Mouse (Mus musculus) c-Kit-positive CD71-positive TER-119-positive erythroid progenitor cells, embryonic 14.5 days (primary cell): ENCODE results near the gene Gm13119.
"Not testable (repeated sequence)": the region's sequence is repeated elsewhere in the genome, so short reads cannot be mapped to it uniquely, and the experiment has no call there.

Experiments used
- DNase-seq: peaks from one replicate; pipeline ENCODE4 v3.0.0-alpha.2; 2013; ENCODE audit warnings: low spot score

The Gm13119 gene

GRCm38 (mm10) chr4:144357642-144358041, at the start of gene Gm13119:
Gene Gm13119, plus strand, starts transcription at chr4:144357942.
- not testable (repeated sequence) for DNase-seq

- not testable (repeated sequence) for DNase-seq
Observed at GRCm38 (mm10) chr4:144312666-144313460, 44.9 kb upstream of the Gm13119 start.

- not testable (repeated sequence) for DNase-seq
Observed at GRCm38 (mm10) chr4:144329949-144330348, 27.8 kb upstream of the Gm13119 start, which contains the start of gene Gm13128. Gene Gm13128, plus strand, starts transcription at chr4:144330249.

- not testable (repeated sequence) for DNase-seq
Observed at GRCm38 (mm10) chr4:144335856-144336255, 21.9 kb upstream of the Gm13119 start.

- DNase-seq = no peak
Observed at GRCm38 (mm10) chr4:144377911-144378310, 20.2 kb downstream of the Gm13119 start, which contains the start of gene Pramef20. Gene Pramef20, minus strand, starts transcription at chr4:144377933.

GRCm38 (mm10) chr4:144396316-144396715, 38.6 kb downstream of the Gm13119 start:
- DNase-seq = no peak

- no peak for DNase-seq
Observed at GRCm38 (mm10) chr4:144402712-144403111, 45.0 kb downstream of the Gm13119 start.

- no peak for DNase-seq
Observed at GRCm38 (mm10) chr4:144404456-144405086, 46.8 kb downstream of the Gm13119 start.

GRCm38 (mm10) chr4:144406261-144406660, 48.5 kb downstream of the Gm13119 start:
- DNase-seq = no peak

- DNase-seq = no peak
Observed at GRCm38 (mm10) chr4:144408290-144408689, 50.5 kb downstream of the Gm13119 start, which contains the start of gene Pramef12. Gene Pramef12, minus strand, starts transcription at chr4:144408464.
